In the genomic region with DNA sequence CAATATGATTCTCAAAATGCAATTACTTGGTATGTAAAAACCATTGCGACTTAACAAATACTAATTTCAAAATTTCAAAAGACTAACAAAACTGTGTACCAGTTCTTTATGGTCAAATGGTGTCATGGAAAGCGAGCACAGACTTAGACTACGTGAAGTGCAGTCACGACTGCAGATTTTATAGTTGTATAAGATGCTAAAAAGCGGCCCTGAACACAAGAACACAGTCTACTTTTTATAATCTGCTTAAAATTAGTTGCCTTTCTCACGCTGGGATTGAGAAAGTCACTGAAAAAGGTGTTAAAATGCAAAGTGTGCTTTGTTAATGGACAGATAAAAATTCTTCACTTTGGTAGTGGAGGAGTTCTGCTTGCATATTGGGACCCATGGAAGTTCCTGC, we compare ENCODE assay signal across 21 mouse cellular contexts. TPM values are rescaled to one million over a fixed set of nuclear protein-coding genes. Genes with fewer than 3 reads are reported as not detected.
"Had no signal": no experiment of that assay in that cellular context is flagged by ENCODE, and none has a peak within 500 bp of the region (broad histone marks: within the 10 kb centered on the region; RNA-seq: fewer than 3 reads in every experiment).

No protein-coding gene starts in this region.

- ATAC-seq: liver, embryonic 12.5 days; liver, postnatal 0 days; lung, postnatal 0 days; midbrain, embryonic 13.5 days; midbrain, embryonic 15.5 days; midbrain, embryonic 16.5 days had no signal

- DNase-seq: left cerebral cortex, postnatal 4 days; liver; liver, embryonic 13.5 days; liver, postnatal 0 days; lung, adult 18-20 months; lung, adult 2 months; lung, embryonic 14.5 days; lung, postnatal 10 days; lung, postnatal 14 days; lung, postnatal 36 days; lung, postnatal 4 days; midbrain, embryonic 14.5 days had no signal

RNA-seq across cellular contexts. Expression of gene Ptprq, which starts 17.9 kb away (rescaled TPM):
- total RNA-seq: megakaryocyte progenitor cell, adult 5-6 weeks; megakaryocyte, adult 5-6 weeks; megakaryocyte-erythroid progenitor cell, adult 5-6 weeks; monocyte, adult 5-6 weeks had no signal
